Mouse (Mus musculus): Measurements from ENCODE around the gene Oxnad1.

DNA sequence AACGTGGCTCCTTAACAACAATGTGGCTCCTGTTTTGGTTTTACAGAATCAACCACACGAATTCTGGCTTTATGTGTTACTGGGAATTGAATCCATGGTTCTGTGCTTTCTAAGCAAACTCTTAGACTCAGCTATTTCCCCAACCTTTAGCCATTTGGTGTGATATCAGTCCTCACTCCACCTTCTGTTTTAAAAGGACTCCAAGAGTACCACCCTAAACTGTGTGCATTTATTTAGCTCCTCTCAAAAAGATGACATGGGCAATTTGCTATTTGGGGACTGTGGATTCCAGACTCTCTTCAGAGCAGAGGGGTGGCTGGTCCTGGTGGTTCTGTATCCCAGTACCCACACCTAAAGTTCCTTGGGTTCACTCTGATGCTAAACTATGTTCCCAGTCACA lies 61.4 kb downstream of the Oxnad1 start:
- TF ChIP-seq CTCF (conservative IDR thresholded peaks at IDR 0.05; ENCODE audit: insufficient read depth, insufficient read length, low read depth, low read length) (no peak), POLR2A (IDR thresholded peaks at IDR 0.05; ENCODE audit: low read depth, low read length) (no peak)
